Mouse (Mus musculus) thymus, adult 2 months (tissue): ENCODE data around the gene Pip4k2b. TPM values are rescaled to one million over a fixed set of nuclear protein-coding genes. Genes with fewer than 3 reads are reported as not detected.
"Not testable (repeated sequence)": the region's sequence is repeated elsewhere in the genome, so short reads cannot be mapped to it uniquely, and the experiment has no call there.

Experiments
- DNase-seq: peaks from one replicate; pipeline ENCODE4 v3.0.0; 2021
- H3K27ac ChIP-seq: fragments of 200-500 bp; 2 replicates; pipeline ENCODE4 v1.5.1; 2012; ENCODE audit warnings: low read length, control low read depth; ENCODE audit not compliant: control insufficient read depth, insufficient read depth
- H3K27me3 ChIP-seq: fragments of 200-500 bp; 2 replicates; pipeline ENCODE4 v1.6.1; 2012; ENCODE audit warnings: mild to moderate bottlenecking, low read length, moderate library complexity, mixed read lengths; ENCODE audit not compliant: control insufficient read depth, insufficient read depth
- H3K36me3 ChIP-seq: fragments of 200-500 bp; 2 replicates; pipeline ENCODE4 v1.6.1; 2012; ENCODE audit warnings: mild to moderate bottlenecking, low read length, moderate library complexity; ENCODE audit not compliant: control insufficient read depth, insufficient read depth
- H3K4me1 ChIP-seq: fragments of 200-500 bp; replicated peaks from 2 replicates; pipeline ENCODE4 v1.6.1; 2012; ENCODE audit warnings: low read length; ENCODE audit not compliant: control insufficient read depth, insufficient read depth
- H3K4me3 ChIP-seq: fragments of 200-500 bp; 2 replicates; pipeline ENCODE4 v1.5.1; 2012; ENCODE audit warnings: mild to moderate bottlenecking, low read length, control low read depth, moderate library complexity; ENCODE audit not compliant: control insufficient read depth, insufficient read depth
- CTCF ChIP-seq: fragments of 200-500 bp; IDR thresholded peaks from 2 replicates; pipeline ENCODE4 v1.5.1; 2012; ENCODE audit warnings: mild to moderate bottlenecking, control low read depth, low read length, moderate library complexity, borderline replicate concordance; ENCODE audit not compliant: control insufficient read depth, poor library complexity, insufficient read depth; ENCODE audit errors: extremely low read depth
- POLR2A ChIP-seq: fragments of 200-500 bp; IDR thresholded peaks from 2 replicates; pipeline ENCODE4 v1.6.1; 2012; ENCODE audit warnings: mild to moderate bottlenecking, low read length, control low read depth, moderate library complexity; ENCODE audit not compliant: control insufficient read depth, poor library complexity, insufficient read depth; ENCODE audit errors: extremely low read depth
- whole genome bisulfite sequencing: fragments of 180-500 bp; shearing (Covaris S2); methylation state at CpG from one replicate; pipeline ENCODE4 v1.1.7; 2018; 5-methylcytosine and 5-hydroxymethylcytosine counted together
- polyA plus RNA-seq: library from polyadenylated mRNA; depleted of rRNA; stranded (reverse); fragments of >200 nt; gene quantifications from 2 replicates; pipeline ENCODE4 v1.2.3, GENCODE M21; 2012

The Pip4k2b gene
- polyA plus RNA-seq, 1 experiment, result 28.2 TPM

DNA sequence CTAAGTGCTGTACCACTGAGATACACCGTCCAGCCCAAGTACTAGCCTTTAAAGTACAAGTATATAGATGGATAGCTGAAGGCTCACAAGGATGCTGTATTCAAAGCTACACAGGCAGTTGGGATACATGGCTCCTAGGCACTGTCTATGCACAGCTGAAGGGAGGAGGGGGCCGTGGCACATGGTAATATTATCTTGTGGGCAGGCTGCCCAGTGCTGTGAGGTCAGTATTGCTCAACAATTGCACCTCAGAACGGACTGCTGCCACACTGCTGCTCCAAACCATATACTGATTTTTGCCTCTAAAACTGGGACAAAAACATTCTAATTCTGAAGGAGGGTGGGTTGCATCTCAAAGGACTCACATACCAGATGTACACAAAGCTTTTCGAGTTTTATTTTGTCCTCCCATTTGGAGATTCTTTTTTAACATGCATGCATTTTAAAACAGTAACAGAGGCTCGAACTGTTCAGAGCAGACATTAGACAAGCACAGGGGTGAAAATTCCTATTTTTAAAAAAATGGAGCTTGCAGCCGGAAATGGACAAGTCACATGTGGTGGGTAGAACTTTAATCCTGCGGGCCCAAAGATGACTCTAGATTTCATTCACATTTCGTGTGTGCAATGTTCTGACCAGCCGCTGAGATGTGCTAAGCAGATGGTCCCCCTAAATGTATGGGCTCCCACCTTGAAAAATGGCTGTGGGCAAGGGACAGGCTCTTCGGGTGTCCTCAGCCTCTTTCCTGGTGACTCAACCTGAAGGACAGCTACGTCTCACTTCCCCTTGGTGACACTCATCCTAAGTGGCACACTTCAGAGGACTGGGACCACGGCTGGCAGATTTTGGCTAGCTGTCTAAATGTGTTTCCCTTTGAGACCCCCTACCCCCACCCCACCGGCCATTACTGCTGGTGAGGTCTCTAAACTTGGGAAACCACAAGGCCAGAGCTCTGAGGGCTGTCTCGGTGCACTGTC is 29.4 kb downstream of the Pip4k2b start:
- DNase-seq, result no peak
- TF ChIP-seq CTCF (no peak), POLR2A (no peak)
- no peak overlapping the region for H3K27ac ChIP-seq
- no peak overlapping the region for H3K4me3 ChIP-seq
- WGBS, result 92% methylated on average over 14 of the region's 14 CpGs
- H3K36me3 ChIP-seq, result peaks cover 37% of the 10 kb centered on the region
- H3K27me3 ChIP-seq, result no peaks in the 10 kb centered on the region
- peaks cover 29% of the 10 kb centered on the region for H3K4me1 ChIP-seq

DNA sequence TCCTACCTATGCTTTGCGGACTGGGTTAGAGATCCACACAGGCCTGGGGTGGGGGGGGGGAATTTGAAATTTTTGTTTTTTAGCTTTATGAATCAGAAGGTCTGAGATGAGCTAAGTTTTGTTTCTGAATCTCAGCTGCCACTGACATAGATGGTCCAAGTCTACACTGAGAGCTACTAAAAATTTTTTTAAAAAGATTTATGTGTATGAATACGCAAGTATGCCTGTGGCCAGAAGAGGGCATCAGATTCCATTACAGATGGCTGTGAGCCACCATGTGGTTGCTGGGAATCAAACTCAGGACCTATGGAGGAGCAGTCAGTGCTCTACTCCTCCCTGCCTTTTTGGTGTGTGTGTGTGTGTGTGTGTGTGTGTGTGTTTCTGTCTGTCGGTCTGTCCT is 30.1 kb downstream of the Pip4k2b start:
- Histone ChIP-seq H3K27me3 (no peaks in the 10 kb centered on the region), H3K27ac (no peak overlapping the region), H3K4me1 (peaks cover 23% of the 10 kb centered on the region), H3K4me3 (no peak overlapping the region), H3K36me3 (peaks cover 31% of the 10 kb centered on the region)
- 98% methylated on average over 3 of the region's 3 CpGs for WGBS
- DNase-seq, result no peak
- TF ChIP-seq POLR2A (no peak), CTCF (no peak)

DNA sequence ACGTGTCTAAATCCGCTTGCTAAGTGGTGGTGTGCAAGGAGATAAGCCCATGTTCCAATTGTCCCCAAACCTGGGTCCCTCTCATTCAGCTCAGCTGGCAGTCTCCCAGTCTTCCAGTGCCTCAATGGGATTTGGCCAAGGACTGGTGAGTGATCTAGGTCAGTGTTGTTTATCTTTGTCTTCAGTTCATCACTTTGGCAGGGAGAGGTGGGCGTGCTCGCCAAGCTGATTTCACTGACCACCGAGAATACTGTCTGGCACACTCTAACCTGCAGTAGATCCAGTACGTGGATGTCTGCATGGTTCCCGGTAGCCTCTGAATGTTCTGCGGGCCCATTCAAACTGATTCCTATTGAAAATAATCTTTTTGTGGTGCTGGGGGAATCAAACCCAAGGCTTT is 30.6 kb downstream of the Pip4k2b start:
- no peak for TF ChIP-seq CTCF
- no peak for TF ChIP-seq POLR2A
- peaks cover 19% of the 10 kb centered on the region for H3K4me1 ChIP-seq
- peaks cover 30% of the 10 kb centered on the region for H3K36me3 ChIP-seq
- no peak overlapping the region for H3K27ac ChIP-seq
- no peak overlapping the region for H3K4me3 ChIP-seq
- H3K27me3 ChIP-seq, result no peaks in the 10 kb centered on the region
- 95% methylated on average over 8 of the region's 8 CpGs for WGBS
- DNase-seq, result no peak

DNA sequence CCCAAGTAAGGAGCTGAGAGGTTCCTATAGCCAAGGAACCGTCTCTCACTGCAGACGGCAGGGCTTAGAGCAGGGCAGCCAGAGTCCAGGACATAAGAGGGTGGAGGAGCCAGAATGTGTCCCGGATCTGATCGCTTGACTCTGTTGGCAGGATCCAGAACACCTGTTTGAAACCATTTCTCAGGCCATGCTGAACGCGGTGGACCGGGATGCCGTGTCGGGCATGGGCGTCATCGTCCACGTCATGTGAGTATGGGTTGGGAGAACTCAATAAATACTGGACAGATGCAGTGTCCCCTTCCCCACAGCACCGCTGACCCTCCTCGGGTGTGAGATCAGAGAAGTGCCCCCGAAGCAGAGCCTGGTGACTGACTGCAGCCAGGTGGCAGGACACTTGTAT is 32.2 kb downstream of the Pip4k2b start:
- WGBS, result 98% methylated on average over 15 of the region's 15 CpGs
- Histone ChIP-seq H3K27me3 (no peaks in the 10 kb centered on the region), H3K36me3 (peaks cover 28% of the 10 kb centered on the region), H3K4me1 (peaks cover 10% of the 10 kb centered on the region), H3K27ac (no peak overlapping the region), H3K4me3 (no peak overlapping the region)
- TF ChIP-seq CTCF, result no peak
- no peak for TF ChIP-seq POLR2A
- DNase-seq, result no peak

DNA sequence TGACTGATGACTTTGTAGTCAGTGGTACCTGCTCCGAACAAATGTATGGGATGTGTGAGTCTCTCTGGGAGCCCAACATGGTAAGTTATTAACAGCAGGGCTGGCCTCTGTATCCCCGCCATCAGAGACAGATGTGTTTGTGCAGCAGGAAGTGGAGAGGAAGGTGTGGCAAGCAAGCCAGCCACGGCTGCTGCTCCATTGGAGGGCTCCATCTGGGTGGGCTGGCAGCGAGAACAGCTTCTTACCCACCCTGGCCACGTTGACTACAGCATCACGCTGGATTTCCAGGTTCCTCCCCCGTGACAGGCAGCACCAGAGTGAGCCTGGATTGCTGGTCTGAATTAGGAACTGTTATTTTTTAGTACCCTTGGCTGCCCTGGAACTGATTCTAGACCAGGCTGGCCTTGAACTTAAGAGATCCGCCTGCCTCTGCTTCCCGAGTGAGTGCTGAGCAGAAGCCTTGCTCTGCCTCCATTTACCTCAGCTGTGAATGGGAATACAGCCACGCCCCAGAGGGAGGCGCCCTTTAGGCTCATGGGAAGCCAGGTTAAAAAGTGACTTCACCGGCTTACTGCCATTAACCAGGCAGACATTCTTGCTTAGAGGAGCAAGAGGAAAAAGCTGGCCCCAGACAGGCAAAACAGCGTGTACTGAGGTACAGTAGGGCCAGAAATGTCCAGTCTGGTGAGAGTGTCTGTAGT is 33.2 kb downstream of the Pip4k2b start:
- WGBS, result 52% methylated on average over 13 of the region's 13 CpGs
- no peak overlapping the region for H3K4me3 ChIP-seq
- H3K27me3 ChIP-seq, result no peaks in the 10 kb centered on the region
- H3K27ac ChIP-seq, result no peak overlapping the region
- H3K4me1 ChIP-seq, result peaks cover 10% of the 10 kb centered on the region
- DNase-seq, result no peak
- no peak for TF ChIP-seq POLR2A
- peaks cover 33% of the 10 kb centered on the region for H3K36me3 ChIP-seq

DNA sequence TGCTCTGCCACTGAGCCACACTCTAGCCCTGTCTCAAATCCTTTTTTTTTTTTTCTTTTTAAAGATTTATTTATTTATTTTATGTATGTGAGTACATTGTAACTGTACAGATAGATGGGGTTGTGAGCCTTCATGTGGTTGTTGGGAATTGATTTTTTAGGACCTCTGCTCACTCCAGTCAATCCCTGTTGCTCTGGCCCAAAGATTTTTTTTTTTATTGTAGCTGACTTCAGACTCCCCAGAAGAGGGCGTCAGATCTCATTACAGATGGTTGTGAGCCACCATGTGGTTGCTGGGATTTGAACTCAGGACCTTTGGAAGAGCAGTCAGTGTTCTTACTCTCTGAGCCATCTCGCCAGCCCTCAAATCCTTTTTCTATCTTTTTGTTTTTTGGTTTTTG is 34.4 kb downstream of the Pip4k2b start:
- not testable (repeated sequence) for H3K4me3 ChIP-seq, H3K27me3 ChIP-seq, H3K27ac ChIP-seq, DNase-seq
- Histone ChIP-seq H3K4me1 (peaks cover 10% of the 10 kb centered on the region), H3K36me3 (peaks cover 35% of the 10 kb centered on the region)
- WGBS, result 90% methylated on average over 2 of the region's 2 CpGs

DNA sequence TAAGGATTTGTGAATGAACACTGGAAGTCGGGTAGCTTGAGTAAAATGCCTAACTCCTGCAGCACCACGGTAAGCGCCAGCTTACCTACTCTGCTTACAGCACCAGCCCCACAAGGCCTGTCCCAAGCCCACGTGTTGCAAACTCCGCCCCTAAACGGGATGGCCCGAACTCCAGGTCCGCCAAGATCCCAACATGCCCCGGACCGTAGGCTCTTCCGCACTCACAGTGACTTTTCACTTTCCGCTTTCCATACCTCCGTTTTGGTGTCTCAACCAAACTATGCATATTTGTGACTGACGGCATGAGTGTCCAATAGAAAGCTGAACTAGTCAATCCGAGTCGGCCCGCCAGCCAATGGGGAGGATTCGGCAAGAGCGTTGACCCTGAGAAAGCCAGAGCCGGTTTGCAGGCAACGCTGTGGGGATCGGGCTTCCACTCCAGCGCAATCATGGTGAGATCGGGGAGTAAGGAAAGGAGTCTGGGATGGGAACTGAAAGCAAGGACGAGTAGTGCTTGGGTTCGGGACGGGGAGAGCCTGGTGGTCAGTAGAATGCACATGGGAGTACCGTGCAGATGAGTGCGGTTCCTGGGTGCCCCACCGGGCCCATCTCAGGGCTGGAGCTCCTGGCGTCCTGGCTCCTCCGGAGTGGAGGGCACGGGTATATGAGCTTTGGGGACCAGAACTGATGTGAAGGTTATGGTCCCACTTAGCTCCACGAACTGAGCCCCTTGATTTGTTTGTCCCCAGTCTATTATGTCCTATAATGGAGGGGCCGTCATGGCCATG is 41.3 kb downstream of the Pip4k2b start, which contains the start of gene Psmb3:
Gene Psmb3 (plus strand): TSS at position 361 of the 788 bp plus-strand sequence.
- Histone ChIP-seq H3K36me3 (peaks cover 13% of the 10 kb centered on the region), H3K4me1 (peaks cover 29% of the 10 kb centered on the region), H3K4me3 (peak within 1 kb of the TSS; percentile 96), H3K27me3 (peaks cover 14% of the 10 kb centered on the region; the same call in 1 of the 2 replicates), H3K27ac (peak within 1 kb of the TSS; percentile 7; the same call in 1 of the 2 replicates)
- TF ChIP-seq CTCF, result no peak
- peak; percentile 81 for TF ChIP-seq POLR2A
- peak; percentile 99 for DNase-seq
- under 1% methylated on average over 35 of the region's 35 CpGs for WGBS
